Mouse (Mus musculus) brain, embryonic 14.5 days (tissue): Measurements from ENCODE around the gene Gal3st3. TPM values are rescaled to one million over a fixed set of nuclear protein-coding genes. Genes with fewer than 3 reads are reported as not detected.

ENCODE experiments used
- DNase-seq: peaks from one replicate; pipeline ENCODE4 v3.0.0-alpha.2; 2011; ENCODE audit warnings: low read depth
- CTCF ChIP-seq: fragments of 200-500 bp; IDR thresholded peaks from 2 replicates; pipeline ENCODE4 v1.5.1; 2012; ENCODE audit warnings: inconsistent platforms, mild to moderate bottlenecking, moderate library complexity, borderline replicate concordance; ENCODE audit not compliant: insufficient read depth, insufficient read length; ENCODE audit errors: extremely low read depth
- POLR2A ChIP-seq: fragments of 200-500 bp; IDR thresholded peaks from 2 replicates; pipeline ENCODE4 v1.6.1; 2012; ENCODE audit warnings: mild to moderate bottlenecking, inconsistent platforms, borderline replicate concordance; ENCODE audit not compliant: poor library complexity, insufficient read depth, insufficient read length, severe bottlenecking; ENCODE audit errors: extremely low read depth
- polyA plus RNA-seq: library from polyadenylated mRNA; depleted of rRNA; stranded (reverse); fragments of >200 nt; gene quantifications from 2 replicates; pipeline ENCODE4 v1.2.3, GENCODE M21; 2012; rRNA removed

The Gal3st3 gene
- polyA plus RNA-seq, result 45.5 and 55.4 TPM in 2 replicates

DNA sequence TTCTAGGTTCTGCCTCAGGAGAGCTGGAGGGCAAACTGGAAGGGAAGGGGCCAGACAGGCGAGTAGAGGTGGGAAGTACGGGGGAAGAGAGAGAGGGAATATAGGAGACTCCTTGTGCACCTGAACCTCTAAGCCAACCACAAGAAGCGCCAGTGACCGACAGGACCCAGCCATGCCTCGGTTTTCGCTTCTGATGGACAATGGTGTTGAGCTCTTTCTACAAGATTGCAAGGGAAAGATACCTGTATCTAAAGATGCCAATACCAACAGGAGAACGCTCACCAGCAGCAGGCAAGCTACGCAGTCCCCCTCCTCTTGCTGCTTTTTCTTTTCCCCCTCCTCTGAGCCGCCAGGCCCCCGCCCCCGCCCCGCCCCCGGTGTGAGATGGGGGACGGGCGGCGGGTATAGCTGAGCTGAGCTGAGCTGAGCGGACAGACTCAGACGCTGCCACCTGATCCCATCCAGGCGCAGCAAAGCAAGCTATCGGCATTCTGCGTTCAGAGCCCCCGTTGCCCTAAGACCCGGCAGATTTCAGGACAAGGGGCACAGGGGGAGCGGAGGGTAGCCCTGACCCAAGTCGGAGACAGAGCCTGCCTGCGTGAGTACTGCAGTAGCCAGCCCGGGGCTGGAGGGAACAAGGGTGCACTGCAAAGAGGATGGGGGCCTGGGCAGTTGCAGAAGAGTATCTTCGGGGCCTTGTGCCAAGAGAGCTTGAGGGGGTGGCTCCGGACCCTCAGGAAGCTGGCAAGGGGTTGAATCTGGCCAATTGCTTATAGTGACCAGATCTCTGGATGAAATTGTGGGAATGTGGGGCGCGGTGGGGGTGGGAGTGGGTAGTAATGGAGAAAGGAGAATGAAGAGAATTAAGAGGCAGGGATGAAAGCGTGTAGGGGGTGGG is at the start of gene Gal3st3:
Gal3st3 (plus strand) TSS at position 429 of the 898 bp plus-strand sequence.
- peak; percentile 52; the same call in 1 of the 2 replicates for TF ChIP-seq POLR2A
- no peak for TF ChIP-seq CTCF

DNA sequence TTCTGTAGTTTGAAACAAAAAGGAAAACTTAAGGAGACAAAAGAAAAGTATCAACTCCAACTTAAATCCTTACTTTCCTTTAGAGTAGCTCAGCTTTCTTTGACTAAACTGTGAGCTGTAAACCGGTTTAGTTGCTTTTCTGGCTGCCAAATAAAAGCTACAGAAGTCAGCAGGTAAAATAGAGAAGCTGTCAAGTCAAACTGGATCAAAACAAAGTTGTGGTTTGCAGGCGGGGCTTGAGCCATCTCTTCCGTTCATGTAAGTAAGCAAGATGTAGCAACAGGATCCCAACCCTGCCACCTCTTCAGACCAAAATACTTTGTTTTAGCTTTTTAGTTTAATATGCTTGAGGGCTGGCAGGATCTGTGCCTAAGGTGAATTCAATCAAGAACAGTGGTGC is 41.0 kb upstream of the Gal3st3 start:
- TF ChIP-seq CTCF (no peak), POLR2A (no peak)
- DNase-seq, result no peak

More for the DNA sequence above, at the start of gene Gal3st3:
- peak; percentile 88 for DNase-seq

- TF ChIP-seq CTCF (no peak), POLR2A (no peak)
- DNase-seq, result no peak
These were observed 31.1 kb upstream of the Gal3st3 start for GRCm38 (mm10) chr19:5267015-5267414.

- no peak for DNase-seq
- TF ChIP-seq POLR2A (no peak), CTCF (no peak)
These were observed 30.1 kb upstream of the Gal3st3 start for GRCm38 (mm10) chr19:5268017-5268416.

GRCm38 (mm10) chr19:5268875-5269274 is 29.3 kb upstream of the Gal3st3 start:
- TF ChIP-seq CTCF (no peak), POLR2A (no peak)
- no peak for DNase-seq

DNA sequence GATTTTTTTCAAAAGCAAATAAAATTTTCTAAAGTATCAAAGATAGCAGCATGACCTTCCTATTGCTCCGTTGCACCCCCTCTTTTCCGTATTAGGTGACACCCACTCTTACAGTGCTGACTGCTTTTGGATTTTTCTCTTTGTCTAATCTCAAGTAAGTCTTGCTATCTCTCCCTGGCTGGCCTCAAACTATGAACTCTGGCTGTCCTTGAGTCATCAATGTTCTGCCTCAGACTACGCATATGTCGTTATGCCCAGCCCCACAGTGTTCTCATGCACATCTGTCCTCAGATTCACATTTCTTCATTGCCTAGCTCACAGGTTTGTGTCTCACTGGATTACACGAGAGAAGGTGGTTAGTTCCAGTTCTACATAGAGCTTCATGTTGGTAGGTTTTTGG is 28.7 kb upstream of the Gal3st3 start:
- TF ChIP-seq CTCF (no peak), POLR2A (no peak)

GRCm38 (mm10) chr19:5271430-5271829 is 26.7 kb upstream of the Gal3st3 start:
- no peak for DNase-seq
- TF ChIP-seq CTCF (no peak), POLR2A (no peak)

More for the DNA sequence above, 28.7 kb upstream of the Gal3st3 start:
- no peak for DNase-seq

- TF ChIP-seq CTCF, result no peak
- TF ChIP-seq POLR2A, result no peak
- peak; percentile 45 for DNase-seq
These were observed 25.8 kb upstream of the Gal3st3 start for GRCm38 (mm10) chr19:5272326-5272795.

DNA sequence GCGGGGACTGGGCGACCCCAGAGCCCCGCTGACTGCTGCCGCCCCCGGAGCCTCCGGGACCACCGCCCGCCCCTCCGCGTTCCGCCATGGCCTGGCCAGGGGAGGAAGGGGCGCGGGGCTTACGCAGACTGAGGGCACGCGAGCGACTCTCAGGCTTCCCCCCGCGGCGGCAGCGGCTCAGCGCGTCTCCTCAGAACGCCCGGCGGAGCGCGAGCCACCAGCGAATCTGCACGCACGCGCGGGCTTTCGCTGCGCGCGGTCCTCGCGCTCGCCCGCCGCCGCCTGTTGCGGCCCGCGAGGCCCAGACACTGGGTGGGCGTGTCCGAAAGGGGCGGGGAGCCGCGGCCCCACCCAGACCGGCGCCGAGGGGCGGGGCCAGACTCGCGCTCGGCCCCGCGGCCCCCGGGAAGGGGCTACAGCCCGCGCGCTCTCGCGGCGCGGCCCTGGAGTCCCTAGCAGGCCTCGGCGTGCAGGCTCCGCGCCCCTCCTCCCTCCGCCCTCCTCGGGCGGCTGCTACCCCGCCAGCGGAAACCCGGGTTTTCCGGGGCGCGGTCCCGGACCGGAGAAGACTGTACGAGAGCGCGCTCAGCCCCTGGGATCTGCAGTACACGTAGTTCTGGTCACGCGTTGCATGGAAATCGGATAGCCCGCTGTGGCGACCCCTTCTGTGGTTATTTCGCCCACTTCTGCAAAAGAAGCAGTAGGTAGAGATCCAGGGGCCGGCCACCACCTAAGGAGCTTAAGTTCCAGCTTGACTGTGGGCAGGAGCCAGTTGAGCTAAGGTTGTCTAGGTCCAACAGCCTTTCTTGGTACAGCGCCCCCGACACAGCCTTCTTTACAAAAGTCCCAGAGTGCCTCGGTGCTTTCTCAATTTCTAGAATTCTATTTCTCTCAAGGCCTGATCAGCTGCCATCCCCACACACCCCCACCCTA is 25.1 kb upstream of the Gal3st3 start, which contains the start of gene Pacs1:
Pacs1 (minus strand) TSS at position 319 of the 933 bp plus-strand sequence.
- TF ChIP-seq POLR2A (peak; percentile 91), CTCF (no peak)
- DNase-seq, result peak; percentile 95

DNA sequence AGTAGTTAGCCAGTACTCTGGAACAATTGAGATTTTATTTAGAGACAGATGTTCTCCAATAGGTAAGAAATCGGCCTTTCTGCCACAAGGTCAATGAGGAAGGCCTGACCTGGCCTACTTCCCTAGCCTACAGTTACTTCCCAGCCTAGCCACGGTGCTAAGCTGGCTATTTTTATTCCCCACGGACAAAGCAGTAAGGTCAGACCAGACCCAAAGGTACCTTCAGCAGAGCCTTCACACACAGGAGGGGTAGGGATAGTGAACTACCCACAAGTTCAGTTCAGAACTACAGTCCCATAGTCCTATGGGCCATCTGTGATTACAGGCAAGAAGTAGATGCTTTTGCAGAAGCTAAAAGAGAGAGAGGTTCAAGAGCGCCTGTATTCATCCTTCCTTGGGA is 24.2 kb upstream of the Gal3st3 start:
- no peak for TF ChIP-seq POLR2A
- no peak for TF ChIP-seq CTCF
- no peak for DNase-seq

DNA sequence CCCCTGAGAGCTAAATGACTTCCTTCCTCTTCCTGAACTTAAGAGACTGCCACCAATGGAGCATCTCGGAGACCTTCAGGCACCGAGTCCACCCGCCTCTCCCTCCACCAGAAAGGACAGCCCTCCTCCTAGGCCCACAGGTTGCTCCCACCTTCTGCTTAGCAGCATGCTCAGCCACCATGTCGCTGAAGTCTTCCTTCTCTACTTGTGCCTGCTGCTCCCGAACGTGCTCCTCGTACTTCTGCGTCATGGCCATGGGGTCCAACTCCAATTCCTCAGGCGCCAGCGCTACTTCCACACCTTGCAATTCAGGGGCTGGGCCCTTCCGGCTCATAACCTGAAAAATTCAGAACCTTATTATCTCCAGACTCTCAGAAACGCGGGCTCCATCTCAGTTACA is 23.5 kb upstream of the Gal3st3 start:
- no peak for TF ChIP-seq CTCF
- TF ChIP-seq POLR2A, result no peak
- no peak for DNase-seq

GRCm38 (mm10) chr19:5275736-5276135 is 22.4 kb upstream of the Gal3st3 start:
- DNase-seq, result no peak
- no peak for TF ChIP-seq CTCF
- no peak for TF ChIP-seq POLR2A

DNA sequence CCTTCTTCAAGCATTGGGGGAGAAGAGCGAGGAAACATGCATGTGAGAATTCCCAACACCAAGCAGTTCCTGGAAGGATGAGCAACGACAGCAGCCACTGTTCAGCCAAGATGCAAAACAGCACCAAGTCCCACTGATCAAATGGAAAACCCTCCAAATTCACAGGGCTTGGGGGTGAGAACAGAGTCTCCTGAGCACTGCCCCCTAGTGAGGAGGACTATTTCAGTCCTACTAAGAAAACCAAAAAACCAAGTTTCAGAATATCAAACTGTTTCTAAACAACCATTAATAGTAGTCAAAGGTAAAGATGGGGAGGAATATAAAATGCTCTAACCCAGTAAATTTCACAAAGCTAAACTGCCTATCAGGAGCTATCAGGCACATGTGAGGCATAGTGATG is 21.6 kb upstream of the Gal3st3 start:
- DNase-seq, result no peak
- TF ChIP-seq CTCF, result no peak
- TF ChIP-seq POLR2A, result no peak

DNA sequence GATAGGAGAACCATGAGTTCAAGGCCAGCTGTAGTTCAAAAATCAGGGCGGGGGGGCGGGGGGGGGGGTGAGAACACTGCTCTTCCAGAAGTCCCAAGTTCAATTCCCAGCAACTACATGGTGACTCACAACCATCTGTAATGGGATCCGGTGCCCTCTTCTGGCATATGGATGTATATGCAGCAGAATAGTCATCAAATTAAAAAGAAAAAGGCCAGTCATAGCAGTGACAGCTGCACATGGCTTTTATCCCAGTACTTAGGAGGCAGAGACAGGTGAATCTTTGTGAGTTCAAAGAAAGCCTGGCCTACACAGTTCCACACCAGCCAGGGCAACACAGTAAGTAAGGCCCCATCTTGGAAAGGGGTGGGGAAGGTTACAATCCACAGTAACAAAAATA is 21.0 kb upstream of the Gal3st3 start:
- DNase-seq, result no peak

More for the DNA sequence above, 21.0 kb upstream of the Gal3st3 start:
- TF ChIP-seq POLR2A (no peak), CTCF (no peak)
